Mouse (Mus musculus) hindbrain, postnatal 0 days (tissue): ENCODE measurements around the gene Thap4. TPM values are rescaled to one million over a fixed set of nuclear protein-coding genes. Genes with fewer than 3 reads are reported as not detected.

ENCODE experiments used
- ATAC-seq: fragments of 200-750 bp; cut with Nextera tagmentation; 2 replicates; pipeline ENCODE4 v1.8.0; 2017; ENCODE audit warnings: mild to moderate bottlenecking, moderate TSS enrichment, moderate library complexity
- DNase-seq: peaks from one replicate; pipeline ENCODE4 v3.0.0-alpha.2; 2015; ENCODE audit warnings: low spot score
- H3K27ac ChIP-seq: fragments of 300-500 bp; sonication (generic); 2 replicates; pipeline ENCODE4 v1.5.1; 2014; ENCODE audit warnings: mild to moderate bottlenecking
- H3K27me3 ChIP-seq: fragments of 300-500 bp; sonication (generic); 2 replicates; pipeline ENCODE4 v1.6.1; 2014; ENCODE audit warnings: low read length, mixed read lengths; ENCODE audit not compliant: insufficient read depth
- H3K36me3 ChIP-seq: fragments of 300-500 bp; sonication (generic); 2 replicates; pipeline ENCODE4 v1.6.1; 2014; ENCODE audit warnings: low read length, mixed read lengths; ENCODE audit not compliant: insufficient read depth
- H3K4me1 ChIP-seq: fragments of 300-500 bp; sonication (generic); 2 replicates; pipeline ENCODE4 v1.6.1; 2014; ENCODE audit warnings: antibody characterized with exemption, low read length, mixed read lengths; ENCODE audit not compliant: insufficient read depth
- H3K4me2 ChIP-seq: fragments of 300-500 bp; sonication (generic); 2 replicates; pipeline ENCODE4 v1.6.1; 2014; ENCODE audit warnings: low read depth, mild to moderate bottlenecking, low read length, moderate library complexity, mixed read lengths
- H3K4me3 ChIP-seq: fragments of 300-500 bp; sonication (generic); 2 replicates; pipeline ENCODE4 v1.5.1; 2014; ENCODE audit warnings: low read length
- H3K9ac ChIP-seq: fragments of 300-500 bp; sonication (generic); replicated peaks from 2 replicates; pipeline ENCODE4 v1.6.1; 2014; ENCODE audit warnings: mild to moderate bottlenecking, low read length, moderate library complexity, mixed read lengths
- H3K9me3 ChIP-seq: fragments of 300-500 bp; sonication (generic); 2 replicates; pipeline ENCODE4 v1.6.1; 2016; ENCODE audit warnings: low read length, mixed read lengths
- CTCF ChIP-seq: IDR thresholded peaks from 2 replicates; pipeline ENCODE4 v1.5.1; 2016; ENCODE audit warnings: antibody characterized with exemption, control low read depth, low read depth
- WGBS: fragments of 180-500 bp; shearing (Covaris S2); extraction: QIAGEN DNeasy Blood & Tissue Kit; methylation state at CpG from one replicate; pipeline ENCODE4 v1.1.7; 2014; 5-methylcytosine and 5-hydroxymethylcytosine counted together
- polyA plus RNA-seq: library from polyadenylated mRNA; unstranded; fragments of >200 nt; fragmentation: Nextera tagmentation; extraction: Ambion mirVana; gene quantifications from 2 replicates; pipeline ENCODE4 v1.2.1, GENCODE M21; 2015
- total RNA-seq: library from RNA; depleted of rRNA; stranded (reverse); fragments of >200 nt; gene quantifications from 2 replicates; pipeline ENCODE4 v1.2.3, GENCODE M21; 2014; rRNA removed

The Thap4 gene
- 41.5 and 58.7 TPM in 2 replicates for total RNA-seq
- polyA plus RNA-seq = 49.9 and 50.2 TPM in 2 replicates

GRCm38 (mm10) chr1:93754573-93755290 is at the start of gene Thap4:
Gene Thap4, minus strand, starts transcription at chr1:93754864.
- H3K27ac ChIP-seq = peak within 1 kb of the TSS; percentile 85
- ATAC-seq (peak; percentile 96), DNase-seq (peak; percentile 97)

DNA sequence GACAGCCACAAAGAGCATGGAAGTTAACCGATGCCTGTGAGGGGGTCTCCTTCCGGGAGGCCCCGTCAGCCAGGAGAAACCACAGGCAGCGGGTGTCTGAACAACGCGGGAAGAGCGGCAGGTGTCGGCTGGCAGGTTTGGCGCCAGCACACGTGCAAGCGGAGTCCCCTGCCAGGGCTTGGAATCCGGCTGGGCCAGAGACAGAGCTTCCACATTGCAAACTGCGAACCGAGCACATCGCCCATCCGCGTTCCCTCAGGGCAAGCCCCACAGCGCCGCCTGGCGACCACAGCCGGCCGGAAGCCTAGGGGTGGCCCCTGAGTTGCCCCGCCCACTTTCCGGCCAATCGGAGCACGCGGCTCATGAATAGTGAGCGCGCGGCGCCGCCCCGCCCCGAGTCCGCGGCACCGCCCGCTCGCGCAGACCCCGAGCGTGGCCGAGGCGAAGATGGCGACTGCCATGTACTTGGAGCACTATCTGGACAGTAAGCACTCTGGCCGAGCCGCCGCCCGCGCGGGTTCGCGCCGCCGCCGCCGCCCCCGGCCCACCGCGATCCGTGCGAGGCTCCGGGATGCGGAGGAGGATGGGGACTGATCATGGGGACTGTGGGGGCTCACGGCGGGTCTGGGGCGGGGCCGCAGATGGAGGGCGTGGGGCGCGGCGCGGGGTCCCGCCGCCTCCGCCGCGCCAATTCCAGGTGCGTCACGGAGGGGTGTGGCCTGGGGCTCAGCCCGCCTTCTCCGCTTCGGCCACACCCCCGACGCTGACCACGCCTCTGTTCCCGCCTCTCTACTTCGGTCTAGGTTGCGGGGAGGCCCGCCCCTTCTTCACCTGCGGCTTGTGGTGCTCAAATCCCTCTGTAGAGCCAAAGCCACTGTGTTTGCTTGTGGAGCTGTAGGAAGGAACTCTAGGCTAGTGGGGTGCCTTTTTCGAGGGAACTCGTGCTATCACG is 49.2 kb upstream of the Thap4 start, which contains the start of gene Ing5:
Gene Ing5 (plus strand): TSS at position 410 of the 952 bp plus-strand sequence.
- peak; percentile 91 for TF ChIP-seq CTCF
- Histone ChIP-seq H3K4me3 (peak within 1 kb of the TSS; percentile 81), H3K9me3 (no peaks in the 10 kb centered on the region), H3K36me3 (peaks cover 20% of the 10 kb centered on the region), H3K4me1 (peaks cover 13% of the 10 kb centered on the region; the same call in 1 of the 2 replicates), H3K27ac (peak within 1 kb of the TSS; percentile 98), H3K27me3 (no peaks in the 10 kb centered on the region), H3K9ac (peak within 1 kb of the TSS; percentile 85), H3K4me2 (peak within 1 kb of the TSS; percentile 88)
- DNase-seq (peak; percentile 99), ATAC-seq (peak; percentile 95)
- WGBS = under 1% methylated on average over 93 of the region's 94 CpGs

More at GRCm38 (mm10) chr1:93754573-93755290, at the start of gene Thap4:
- TF ChIP-seq CTCF = no peak
- Histone ChIP-seq H3K4me2 (peak within 1 kb of the TSS; percentile 90), H3K36me3 (peaks cover 4% of the 10 kb centered on the region), H3K27me3 (no peaks in the 10 kb centered on the region), H3K9me3 (no peaks in the 10 kb centered on the region), H3K4me3 (peak within 1 kb of the TSS; percentile 99), H3K9ac (peak within 1 kb of the TSS; percentile 80), H3K4me1 (peaks cover 6% of the 10 kb centered on the region; the same call in 1 of the 2 replicates)
- WGBS = under 1% methylated on average over 75 of the region's 121 CpGs

GRCm38 (mm10) chr1:93802771-93803170 is 48.1 kb upstream of the Thap4 start:
- peak overlapping the region; percentile 88 for H3K4me2 ChIP-seq
- ATAC-seq (no peak), DNase-seq (no peak)
- no peak overlapping the region for H3K9ac ChIP-seq
- TF ChIP-seq CTCF = no peak
- H3K27me3 ChIP-seq = no peaks in the 10 kb centered on the region
- H3K4me3 ChIP-seq = peak overlapping the region; percentile 81; the same call in 1 of the 2 replicates
- no peak overlapping the region for H3K27ac ChIP-seq
- WGBS = 86% methylated on average over 5 of the region's 5 CpGs
- no peaks in the 10 kb centered on the region for H3K9me3 ChIP-seq
- H3K4me1 ChIP-seq = peaks cover 13% of the 10 kb centered on the region; the same call in 1 of the 2 replicates
- peaks cover 12% of the 10 kb centered on the region for H3K36me3 ChIP-seq

GRCm38 (mm10) chr1:93801741-93802238 is 47.1 kb upstream of the Thap4 start, which contains the start of gene Dtymk:
Gene Dtymk, minus strand, starts transcription at chr1:93801934.
- H3K4me2 ChIP-seq = peak within 1 kb of the TSS; percentile 88
- H3K27me3 ChIP-seq = no peaks in the 10 kb centered on the region
- TF ChIP-seq CTCF = peak; percentile 75
- DNase-seq = peak; percentile 98
- H3K4me3 ChIP-seq = peak within 1 kb of the TSS; percentile 59
- H3K9me3 ChIP-seq = no peaks in the 10 kb centered on the region
- peaks cover 13% of the 10 kb centered on the region; the same call in 1 of the 2 replicates for H3K4me1 ChIP-seq
- H3K9ac ChIP-seq = peak within 1 kb of the TSS; percentile 54
- H3K36me3 ChIP-seq = peaks cover 8% of the 10 kb centered on the region; the same call in 1 of the 2 replicates
- under 1% methylated on average over 42 of the region's 42 CpGs for WGBS
- H3K27ac ChIP-seq = peak within 1 kb of the TSS; percentile 65
- ATAC-seq = peak; percentile 72

- peak overlapping the region; percentile 54 for H3K9ac ChIP-seq
- 77% methylated on average over 21 of the region's 21 CpGs for WGBS
- peaks cover 13% of the 10 kb centered on the region; the same call in 1 of the 2 replicates for H3K4me1 ChIP-seq
- no peak for TF ChIP-seq CTCF
- peak overlapping the region; percentile 59 for H3K4me3 ChIP-seq
- ATAC-seq (no peak), DNase-seq (no peak)
- H3K27me3 ChIP-seq = no peaks in the 10 kb centered on the region
- H3K27ac ChIP-seq = peak overlapping the region; percentile 62; the same call in 1 of the 2 replicates
- peak overlapping the region; percentile 88 for H3K4me2 ChIP-seq
- H3K9me3 ChIP-seq = no peaks in the 10 kb centered on the region
- H3K36me3 ChIP-seq = peaks cover 5% of the 10 kb centered on the region; the same call in 1 of the 2 replicates
Observed at GRCm38 (mm10) chr1:93800670-93801503, 46.2 kb upstream of the Thap4 start.
